Mouse (Mus musculus): ENCODE results near the gene U2surp. TPM values are rescaled to one million over a fixed set of nuclear protein-coding genes. Genes with fewer than 3 reads are reported as not detected.

U2surp gene
- polyA plus RNA-seq, 1 experiment from 2014 or later = 125 TPM

GRCm38 (mm10) chr9:95412047-95412446, 99.7 kb downstream of the U2surp start:
- DNase-seq (no peak), ATAC-seq (ENCODE audit: insufficient read depth) (no peak)
- no peak for TF ChIP-seq CTCF (IDR thresholded peaks at IDR 0.05; ENCODE audit: low read depth)
- Histone ChIP-seq H3K27ac (ENCODE audit: low read depth) (no peak overlapping the region), H3K9ac (no peak overlapping the region), H3K4me3 (ENCODE audit: low read depth, low read length) (no peak overlapping the region), H3K9me3 (ENCODE audit: low read depth, low read length) (no peaks in the 10 kb centered on the region), H3K4me1 (ENCODE audit: insufficient read depth) (no peaks in the 10 kb centered on the region), H3K36me3 (ENCODE audit: insufficient read depth) (no peaks in the 10 kb centered on the region), H3K4me2 (no peak overlapping the region), H3K27me3 (ENCODE audit: insufficient read depth, low read length) (peaks cover 10% of the 10 kb centered on the region)
- WGBS = 63% methylated on average over 4 of the region's 4 CpGs

- H3K4me2 ChIP-seq = peak overlapping the region; percentile 93
- H3K4me3 ChIP-seq (ENCODE audit: low read depth, low read length) = peak overlapping the region; percentile 71
- peak overlapping the region; percentile 86 for H3K27ac ChIP-seq (ENCODE audit: low read depth)
- no peak for TF ChIP-seq CTCF (IDR thresholded peaks at IDR 0.05; ENCODE audit: low read depth)
- H3K9ac ChIP-seq = peak overlapping the region; percentile 72
- peaks cover 11% of the 10 kb centered on the region; the same call in 1 of the 2 replicates for H3K4me1 ChIP-seq (ENCODE audit: insufficient read depth)
- peaks cover 8% of the 10 kb centered on the region; the same call in 1 of the 2 replicates for H3K36me3 ChIP-seq (ENCODE audit: insufficient read depth)
- DNase-seq = peak; percentile 73
- peaks cover 28% of the 10 kb centered on the region for H3K27me3 ChIP-seq (ENCODE audit: insufficient read depth, low read length)
- H3K9me3 ChIP-seq (ENCODE audit: low read depth, low read length) = no peaks in the 10 kb centered on the region
- peak; percentile 75 for ATAC-seq (ENCODE audit: insufficient read depth)
- WGBS = 0% methylated on average over 24 of the region's 24 CpGs
Observed at GRCm38 (mm10) chr9:95407586-95408220, 104.1 kb downstream of the U2surp start.

Other genes with a start within 250 kb of the U2surp start
- gene Chst2, start 105.3 kb downstream of the U2surp start, polyA plus RNA-seq (2014; fragmentation: Nextera tagmentation; extraction: Ambion mirVana) = 14.8 and 16.0 TPM in 2 replicates
- gene Paqr9, start 47.7 kb upstream of the U2surp start, polyA plus RNA-seq (2014; fragmentation: Nextera tagmentation; extraction: Ambion mirVana) = 0.07 TPM in 1 of 2 replicates, not detected in the other
- 7.1 TPM in 2 replicates for gene Pcolce2, start 125.6 kb upstream of the U2surp start, polyA plus RNA-seq (2014; fragmentation: Nextera tagmentation; extraction: Ambion mirVana)
- 4.6 and 5.7 TPM in 2 replicates for gene Trpc1, start 238.4 kb upstream of the U2surp start, polyA plus RNA-seq (2014; fragmentation: Nextera tagmentation; extraction: Ambion mirVana)

Measured in lung, embryonic 14.5 days (tissue).